Mouse (Mus musculus) neural tube, postnatal 0 days (tissue): ENCODE measurements around the gene Ttbk2. TPM values are rescaled to one million over a fixed set of nuclear protein-coding genes. Genes with fewer than 3 reads are reported as not detected.

Experiments
- polyA plus RNA-seq: library from polyadenylated mRNA; unstranded; fragments of >200 nt; fragmentation: Nextera tagmentation; extraction: Ambion mirVana; gene quantifications from 2 replicates; pipeline ENCODE4 v1.2.1, GENCODE M21; 2015

The Ttbk2 gene
- 13.2 and 13.5 TPM in 2 replicates for polyA plus RNA-seq

GRCm38 (mm10) chr2:120850424-120851082, at the start of gene Ttbk2:
Ttbk2 (minus strand) TSS chr2:120850604.

GRCm38 (mm10) chr2:120849449-120850423, 668 bp downstream of the Ttbk2 start, which contains the start of gene Cdan1:
Cdan1 (minus strand) TSS chr2:120850128.

Other genes with a start within 250 kb of the Ttbk2 start
- 29.2 and 29.4 TPM in 2 replicates for gene Haus2, start 241.2 kb downstream of the Ttbk2 start, polyA plus RNA-seq
- gene Lrrc57, start 241.1 kb downstream of the Ttbk2 start, polyA plus RNA-seq = 30.7 and 31.3 TPM in 2 replicates
- gene Stard9, start 221.5 kb downstream of the Ttbk2 start, polyA plus RNA-seq = 3.3 and 4.1 TPM in 2 replicates
- gene Cdan1, start 476 bp downstream of the Ttbk2 start, polyA plus RNA-seq = 5.9 and 6.7 TPM in 2 replicates
- gene Ubr1, start 120.1 kb upstream of the Ttbk2 start, polyA plus RNA-seq = 23.7 and 27.0 TPM in 2 replicates
- 18.9 and 19.0 TPM in 2 replicates for gene Tmem62, start 126.4 kb upstream of the Ttbk2 start, polyA plus RNA-seq
- gene Ccndbp1, start 157.8 kb upstream of the Ttbk2 start, polyA plus RNA-seq = 72.7 and 77.9 TPM in 2 replicates
- 0.12 and 0.18 TPM in 2 replicates for gene Epb42, start 186.5 kb upstream of the Ttbk2 start, polyA plus RNA-seq
- gene Tgm5, start 235.2 kb upstream of the Ttbk2 start, polyA plus RNA-seq = 0.05 TPM in 1 of 2 replicates, not detected in the other